Mouse (Mus musculus) ES-Bruce4 (cell line): ENCODE measurements around the gene Tpk1. TPM values are rescaled to one million over a fixed set of nuclear protein-coding genes. Genes with fewer than 3 reads are reported as not detected.
"Not testable (repeated sequence)": the region's sequence is repeated elsewhere in the genome, so short reads cannot be mapped to it uniquely, and the experiment has no call there.

Experiments used
- H3K27ac ChIP-seq: 2 replicates; pipeline ENCODE4 v1.5.1; 2012; ENCODE audit warnings: low read length, inconsistent platforms; ENCODE audit not compliant: insufficient read depth
- H3K27me3 ChIP-seq: 2 replicates; pipeline ENCODE4 v1.6.1; 2012; ENCODE audit warnings: mild to moderate bottlenecking, low read length, inconsistent platforms; ENCODE audit not compliant: control insufficient read depth, poor library complexity, insufficient read depth, severe bottlenecking
- H3K36me3 ChIP-seq: 2 replicates; pipeline ENCODE4 v1.6.1; 2012; ENCODE audit warnings: inconsistent platforms, mild to moderate bottlenecking, low read length, moderate library complexity; ENCODE audit not compliant: control insufficient read depth, poor library complexity, insufficient read depth, severe bottlenecking
- H3K4me1 ChIP-seq: one replicate; pipeline ENCODE4 v1.8.1; 2011; ENCODE audit warnings: low read length; ENCODE audit not compliant: control insufficient read depth, insufficient read depth
- H3K4me3 ChIP-seq: 2 replicates; pipeline ENCODE4 v1.5.1; 2011; ENCODE audit warnings: low read depth, mild to moderate bottlenecking, low read length
- H3K9ac ChIP-seq: 2 replicates; pipeline ENCODE4 v1.6.1; 2012; ENCODE audit warnings: low read depth, mild to moderate bottlenecking, inconsistent platforms; ENCODE audit not compliant: poor library complexity, severe bottlenecking
- H3K9me3 ChIP-seq: replicated peaks from 2 replicates; pipeline ENCODE4 v1.6.1; 2012; ENCODE audit warnings: mild to moderate bottlenecking, low read length, inconsistent platforms; ENCODE audit not compliant: control insufficient read depth, poor library complexity, insufficient read depth, severe bottlenecking
- CTCF ChIP-seq: IDR thresholded peaks from one replicate; pipeline ENCODE4 v1.8.1; 2011; ENCODE audit warnings: low read depth, low read length
- EP300 ChIP-seq: IDR thresholded peaks from 2 replicates; pipeline ENCODE4 v1.6.1; 2011; ENCODE audit warnings: low read depth, low read length; ENCODE audit not compliant: insufficient read depth
- POLR2A ChIP-seq: IDR thresholded peaks from one replicate; pipeline ENCODE4 v1.8.1; 2011; ENCODE audit warnings: low read length; ENCODE audit not compliant: insufficient read depth
- polyA plus RNA-seq: library from polyadenylated mRNA; stranded (reverse); fragments of >200 nt; gene quantifications from 2 replicates; pipeline ENCODE4 v1.2.4, GENCODE M21; 2011; ENCODE audit warnings: low read depth; ENCODE audit not compliant: missing spikeins, insufficient read depth, insufficient read length

Tpk1 gene
- polyA plus RNA-seq, 1 experiment = 7.5 TPM

DNA sequence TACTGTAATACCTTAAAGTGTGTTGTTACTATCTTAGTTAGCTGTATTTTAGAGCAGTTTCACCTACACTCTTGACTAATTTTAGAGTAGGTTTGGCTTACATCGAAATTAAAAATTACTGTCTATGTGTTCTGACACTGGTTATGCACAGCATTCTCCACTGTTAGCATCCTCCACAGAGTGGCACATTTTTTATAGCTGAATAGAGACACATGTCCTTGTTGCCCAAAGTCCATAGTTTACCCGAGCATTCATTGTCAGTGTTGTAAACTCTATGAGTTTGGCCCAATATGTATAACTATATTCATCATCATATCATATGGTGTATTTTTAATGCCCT is 148.8 kb downstream of the Tpk1 start:
- H3K9me3 ChIP-seq = no peaks in the 10 kb centered on the region
- no peaks in the 10 kb centered on the region for H3K27me3 ChIP-seq
- H3K36me3 ChIP-seq = no peaks in the 10 kb centered on the region
- no peak overlapping the region for H3K9ac ChIP-seq
- no peak for TF ChIP-seq CTCF
- no peak for TF ChIP-seq POLR2A
- no peak for TF ChIP-seq EP300
- H3K4me1 ChIP-seq = no peaks in the 10 kb centered on the region
- no peak overlapping the region for H3K4me3 ChIP-seq
- no peak overlapping the region for H3K27ac ChIP-seq

- TF ChIP-seq CTCF (no peak), EP300 (no peak)
- no peaks in the 10 kb centered on the region for H3K36me3 ChIP-seq
- no peaks in the 10 kb centered on the region for H3K27me3 ChIP-seq
- H3K4me3 ChIP-seq = no peak overlapping the region
- H3K9ac ChIP-seq = no peak overlapping the region
- no peaks in the 10 kb centered on the region for H3K4me1 ChIP-seq
- no peak overlapping the region for H3K27ac ChIP-seq
- H3K9me3 ChIP-seq = no peaks in the 10 kb centered on the region
Observed at GRCm38 (mm10) chr6:43516593-43517315, 149.3 kb downstream of the Tpk1 start.

DNA sequence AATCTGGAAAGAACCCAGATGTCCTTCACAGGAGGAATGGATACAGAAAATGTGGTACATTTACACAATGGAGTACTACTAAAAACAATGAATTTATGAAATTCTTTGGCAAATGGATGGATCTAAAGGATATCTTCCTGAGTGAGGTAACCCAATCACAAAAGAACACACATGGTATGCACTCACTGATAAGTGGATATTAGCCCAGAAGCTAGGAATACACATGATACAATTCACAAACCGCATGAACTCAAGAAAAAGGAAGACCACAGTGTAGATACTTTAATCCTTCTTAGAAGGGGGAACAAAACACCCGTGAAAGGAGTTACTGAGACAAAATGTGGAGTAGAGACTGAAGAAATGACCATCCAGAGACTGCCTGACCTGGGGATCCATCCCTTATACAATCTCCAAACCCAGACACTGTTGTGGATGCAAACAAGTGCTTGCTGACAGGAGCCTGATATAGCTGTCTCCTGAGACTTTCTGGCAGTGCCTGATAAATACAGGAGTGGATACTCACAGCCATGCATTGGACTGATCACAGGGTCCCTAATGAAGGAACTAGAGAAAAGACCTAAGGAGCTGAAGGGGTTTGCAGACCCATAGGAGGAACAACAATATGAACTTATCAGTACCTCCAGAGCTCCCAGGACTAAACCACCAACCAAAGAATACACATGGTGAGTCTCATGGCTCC is 159.2 kb downstream of the Tpk1 start:
- not testable (repeated sequence) for H3K9ac ChIP-seq, H3K27me3 ChIP-seq, H3K9me3 ChIP-seq

GRCm38 (mm10) chr6:43504609-43505230 is 161.4 kb downstream of the Tpk1 start:
- Histone ChIP-seq H3K27ac (no peak overlapping the region), H3K9ac (no peak overlapping the region), H3K9me3 (no peaks in the 10 kb centered on the region), H3K36me3 (no peaks in the 10 kb centered on the region), H3K4me3 (no peak overlapping the region), H3K27me3 (no peaks in the 10 kb centered on the region), H3K4me1 (no peaks in the 10 kb centered on the region)
- TF ChIP-seq CTCF = no peak
- TF ChIP-seq POLR2A = no peak
- no peak for TF ChIP-seq EP300

More for the DNA sequence above, 159.2 kb downstream of the Tpk1 start:
- not testable (repeated sequence) for H3K27ac ChIP-seq, H3K4me1 ChIP-seq, H3K4me3 ChIP-seq, H3K36me3 ChIP-seq

GRCm38 (mm10) chr6:43492367-43492766 is 173.7 kb downstream of the Tpk1 start:
- Histone ChIP-seq H3K27ac (no peak overlapping the region), H3K9me3 (no peaks in the 10 kb centered on the region), H3K36me3 (no peaks in the 10 kb centered on the region), H3K9ac (no peak overlapping the region), H3K27me3 (no peaks in the 10 kb centered on the region), H3K4me3 (no peak overlapping the region), H3K4me1 (no peaks in the 10 kb centered on the region)
- no peak for TF ChIP-seq EP300
- TF ChIP-seq CTCF = no peak
- no peak for TF ChIP-seq POLR2A

DNA sequence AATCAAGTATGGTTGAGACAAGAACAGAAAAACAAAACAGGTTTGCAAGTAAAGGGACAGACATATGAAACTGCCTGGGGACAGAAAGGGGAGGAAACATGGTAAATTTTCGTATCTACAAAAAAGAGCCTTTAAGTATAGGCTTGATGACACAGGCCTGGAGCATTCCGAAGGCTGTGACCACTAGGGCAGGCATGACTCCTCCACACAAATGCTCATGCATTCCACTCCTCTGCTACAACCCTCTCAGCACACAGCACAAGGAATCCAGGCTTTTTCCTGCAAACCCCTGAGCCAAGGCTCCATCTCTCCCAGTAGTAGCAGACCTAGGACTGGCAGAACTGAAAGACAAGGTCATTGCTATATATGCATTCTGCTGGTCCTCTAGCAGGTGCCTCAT is 179.4 kb downstream of the Tpk1 start:
- Histone ChIP-seq H3K9me3 (no peaks in the 10 kb centered on the region), H3K9ac (no peak overlapping the region), H3K4me3 (no peak overlapping the region), H3K4me1 (no peaks in the 10 kb centered on the region), H3K27me3 (no peaks in the 10 kb centered on the region), H3K36me3 (no peaks in the 10 kb centered on the region), H3K27ac (no peak overlapping the region)
- TF ChIP-seq POLR2A (no peak), CTCF (no peak), EP300 (no peak)
